Mouse (Mus musculus): Measurements from ENCODE around the gene Lgalsl.

DNA sequence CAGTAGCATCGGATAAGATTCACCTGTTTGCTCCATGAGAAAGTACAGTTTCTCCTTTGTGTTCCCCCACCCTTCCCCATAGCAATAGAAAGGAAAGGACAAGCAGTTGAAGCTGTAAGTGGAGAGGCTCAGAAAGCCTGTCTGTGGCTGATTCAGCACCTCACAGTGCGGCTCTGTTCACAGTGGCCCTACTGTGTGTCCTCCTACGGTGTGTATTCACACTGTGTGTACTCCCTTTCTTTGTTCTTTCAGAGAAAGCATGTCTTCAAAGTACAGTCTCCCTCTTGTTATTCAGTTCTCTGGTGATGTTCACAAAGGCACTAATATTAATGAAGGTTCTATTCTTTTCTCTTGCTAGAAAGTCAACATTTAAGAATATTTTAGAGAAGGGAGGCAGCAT lies 38.2 kb downstream of the Lgalsl start:
- TF ChIP-seq CTCF (IDR thresholded peaks at IDR 0.05 in 2 of 3, conservative IDR thresholded peaks at IDR 0.05 in 1 of 3; ENCODE audit: control insufficient read depth in 1 of 3, insufficient read depth in 1 of 3, low read depth in 2 of 3, low read length in 3 of 3, poor library complexity in 1 of 3, severe bottlenecking in 1 of 3) (no peak), POLR2AphosphoS5 (IDR thresholded peaks at IDR 0.05; ENCODE audit: borderline replicate concordance, low read depth, low read length) (no peak), EP300 (IDR thresholded peaks at IDR 0.05; ENCODE audit: low read depth in 1 of 2, low read length in 2 of 2) (no peak), ZMIZ1 (IDR thresholded peaks at IDR 0.05; ENCODE audit: low read depth, low read length) (no peak), E2F4 (IDR thresholded peaks at IDR 0.05; ENCODE audit: borderline replicate concordance, low read depth, low read length) (no peak), JUND (IDR thresholded peaks at IDR 0.05; ENCODE audit: low read depth, low read length) (no peak), TAL1 (IDR thresholded peaks at IDR 0.05; ENCODE audit: low read length) (no peak), MYC (IDR thresholded peaks at IDR 0.05; ENCODE audit: low read depth, low read length) (no peak), USF1 (IDR thresholded peaks at IDR 0.05; ENCODE audit: low read depth, low read length) (no peak), TCF12 (IDR thresholded peaks at IDR 0.05; ENCODE audit: low read depth, low read length) (no peak)

Measured in MEL (cell line).